Mouse (Mus musculus) lung, embryonic 14.5 days (tissue): ENCODE results near the gene Pef1. TPM values are rescaled to one million over a fixed set of nuclear protein-coding genes. Genes with fewer than 3 reads are reported as not detected.

Experiments used
- ATAC-seq: fragments of 200-750 bp; cut with Nextera tagmentation; 2 replicates; pipeline ENCODE4 v1.8.0; 2017; ENCODE audit warnings: mild to moderate bottlenecking, moderate TSS enrichment, moderate library complexity; ENCODE audit not compliant: insufficient read depth
- DNase-seq: peaks from one replicate; pipeline ENCODE4 v3.0.0-alpha.2; 2015
- H3K27ac ChIP-seq: fragments of 300-500 bp; sonication (generic); 2 replicates; pipeline ENCODE4 v1.5.1; 2014; ENCODE audit warnings: low read depth, mild to moderate bottlenecking, moderate library complexity
- H3K27me3 ChIP-seq: fragments of 300-500 bp; sonication (generic); 2 replicates; pipeline ENCODE4 v1.6.1; 2014; ENCODE audit warnings: low read length, control low read depth; ENCODE audit not compliant: insufficient read depth
- H3K36me3 ChIP-seq: fragments of 300-500 bp; sonication (generic); 2 replicates; pipeline ENCODE4 v1.6.1; 2014; ENCODE audit warnings: control low read depth; ENCODE audit not compliant: insufficient read depth
- H3K4me1 ChIP-seq: fragments of 300-500 bp; sonication (generic); 2 replicates; pipeline ENCODE4 v1.6.1; 2014; ENCODE audit warnings: antibody characterized with exemption, control low read depth; ENCODE audit not compliant: insufficient read depth
- H3K4me2 ChIP-seq: fragments of 300-500 bp; sonication (generic); 2 replicates; pipeline ENCODE4 v1.6.1; 2014; ENCODE audit warnings: mild to moderate bottlenecking
- H3K4me3 ChIP-seq: fragments of 300-500 bp; sonication (generic); 2 replicates; pipeline ENCODE4 v1.5.1; 2014; ENCODE audit warnings: low read depth, low read length
- H3K9ac ChIP-seq: fragments of 300-500 bp; sonication (generic); 2 replicates; pipeline ENCODE4 v1.6.1; 2014
- H3K9me3 ChIP-seq: fragments of 300-500 bp; sonication (generic); 2 replicates; pipeline ENCODE4 v1.6.1; 2016; ENCODE audit warnings: low read depth, low read length, control low read depth
- CTCF ChIP-seq: IDR thresholded peaks from 2 replicates; pipeline ENCODE4 v1.5.1; 2016; ENCODE audit warnings: antibody characterized with exemption, low read depth
- WGBS: fragments of 180-500 bp; shearing (Covaris S2); extraction: QIAGEN DNeasy Blood & Tissue Kit; methylation state at CpG from one replicate; pipeline ENCODE4 v1.1.7; 2014; 5-methylcytosine and 5-hydroxymethylcytosine counted together
- polyA plus RNA-seq: library from polyadenylated mRNA; unstranded; fragments of >200 nt; fragmentation: Nextera tagmentation; extraction: Ambion mirVana; gene quantifications from 2 replicates; pipeline ENCODE4 v1.2.1, GENCODE M21; 2014

The Pef1 gene
- polyA plus RNA-seq, 1 experiment from 2014 or later, result 69.4 TPM

DNA sequence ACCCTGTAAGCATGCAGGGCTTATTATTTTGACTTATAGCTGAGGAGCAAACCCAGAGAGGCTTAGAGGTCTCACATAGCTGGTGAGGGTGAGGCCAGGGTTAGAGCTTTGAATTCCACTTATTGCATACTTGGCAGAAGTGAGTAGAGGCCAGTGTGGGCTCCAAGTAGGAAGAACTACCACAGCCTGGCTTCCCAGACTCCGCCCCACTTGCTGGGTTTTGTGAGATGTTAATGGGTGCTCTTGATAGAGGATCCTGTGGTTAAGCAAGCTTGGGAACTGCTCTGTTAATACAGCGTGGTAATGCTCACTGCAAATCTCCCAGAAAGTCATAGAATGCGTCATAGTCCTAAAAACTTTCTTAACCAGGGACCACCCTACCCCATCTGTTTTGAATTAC is 6.6 kb downstream of the Pef1 start:
- 0 out of 2 replicates have a peak overlapping the region, but pooled peaks have one; percentile 87 for H3K4me2 ChIP-seq
- no peaks in the 10 kb centered on the region for H3K9me3 ChIP-seq
- H3K4me1 ChIP-seq, result peaks cover 5% of the 10 kb centered on the region; the same call in 1 of the 2 replicates
- no peak overlapping the region for H3K9ac ChIP-seq
- DNase-seq (no peak), ATAC-seq (no peak)
- H3K27me3 ChIP-seq, result no peaks in the 10 kb centered on the region
- TF ChIP-seq CTCF, result no peak
- peaks cover 7% of the 10 kb centered on the region; the same call in 1 of the 2 replicates for H3K36me3 ChIP-seq
- WGBS, result 79% methylated on average over 3 of the region's 3 CpGs
- no peak overlapping the region for H3K4me3 ChIP-seq
- H3K27ac ChIP-seq, result no peak overlapping the region

DNA sequence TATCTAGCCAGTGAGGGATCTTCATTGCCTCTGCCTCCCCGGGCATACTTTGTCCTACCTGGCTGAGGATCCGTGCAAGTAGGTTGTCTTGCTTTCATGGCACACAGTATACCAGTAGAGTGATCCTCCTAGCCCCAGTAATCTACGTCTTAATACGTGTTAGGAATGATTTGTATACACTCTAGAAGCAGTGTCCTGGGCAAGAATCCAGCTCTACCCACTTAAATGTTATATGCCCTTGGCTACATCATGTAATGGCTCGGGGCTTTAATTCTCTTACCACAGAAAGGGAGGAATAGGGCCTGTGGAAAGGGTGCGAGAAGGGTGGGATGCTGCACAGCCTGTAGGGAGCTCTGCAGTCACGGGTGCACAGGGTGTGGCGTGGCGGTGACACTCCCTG is 7.3 kb downstream of the Pef1 start:
- Histone ChIP-seq H3K9me3 (no peaks in the 10 kb centered on the region), H3K4me1 (peaks cover 5% of the 10 kb centered on the region; the same call in 1 of the 2 replicates), H3K4me2 (no peak overlapping the region), H3K27ac (no peak overlapping the region), H3K9ac (no peak overlapping the region), H3K27me3 (no peaks in the 10 kb centered on the region), H3K36me3 (peaks cover 7% of the 10 kb centered on the region; the same call in 1 of the 2 replicates), H3K4me3 (no peak overlapping the region)
- ATAC-seq (no peak), DNase-seq (no peak)
- WGBS, result 86% methylated on average over 9 of the region's 9 CpGs
- no peak for TF ChIP-seq CTCF

DNA sequence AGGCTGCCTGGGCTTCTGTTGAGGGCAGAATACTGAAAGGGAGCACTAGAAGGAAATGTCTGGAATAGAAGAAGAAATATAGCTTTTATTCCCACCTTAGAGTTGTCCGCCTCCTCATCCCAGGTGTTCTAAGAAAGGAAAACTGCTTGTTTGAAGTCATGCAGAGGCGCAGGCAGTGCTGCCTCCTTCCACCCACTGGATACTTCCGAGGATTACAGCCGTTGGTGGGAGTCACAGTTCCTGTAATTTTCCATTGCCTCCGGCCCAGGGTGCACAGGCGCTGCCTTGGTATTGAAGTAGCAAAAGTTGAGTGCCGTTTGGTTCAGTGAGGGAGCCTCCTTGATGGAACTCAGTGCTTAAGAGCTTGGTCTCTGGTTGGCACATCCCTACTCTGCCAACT is 7.7 kb downstream of the Pef1 start:
- no peak overlapping the region for H3K9ac ChIP-seq
- WGBS, result 83% methylated on average over 7 of the region's 7 CpGs
- no peaks in the 10 kb centered on the region for H3K9me3 ChIP-seq
- H3K4me3 ChIP-seq, result no peak overlapping the region
- no peak overlapping the region for H3K27ac ChIP-seq
- no peak for DNase-seq
- H3K36me3 ChIP-seq, result peaks cover 10% of the 10 kb centered on the region; the same call in 1 of the 2 replicates
- ATAC-seq, result no peak
- no peak for TF ChIP-seq CTCF
- peaks cover 5% of the 10 kb centered on the region; the same call in 1 of the 2 replicates for H3K4me1 ChIP-seq
- no peak overlapping the region for H3K4me2 ChIP-seq
- no peaks in the 10 kb centered on the region for H3K27me3 ChIP-seq

DNA sequence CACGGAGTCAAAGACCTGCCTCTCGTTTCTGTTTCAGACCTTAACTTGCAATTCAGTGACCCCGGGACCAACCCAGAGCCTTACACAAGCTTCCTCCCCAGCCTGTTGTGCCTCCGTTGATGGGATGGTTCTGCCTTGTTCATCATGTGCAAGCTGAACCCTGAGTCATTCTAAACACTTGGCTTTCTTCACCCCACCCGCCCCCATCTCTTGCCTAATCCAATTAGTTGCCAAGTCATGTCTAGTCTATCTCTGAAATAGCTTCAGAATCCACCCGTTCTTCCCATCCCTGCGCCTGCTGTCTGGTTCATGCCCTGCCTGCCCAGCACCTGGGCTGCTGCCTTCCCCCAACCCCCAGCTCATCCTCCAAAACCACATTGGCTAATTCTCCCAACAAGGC is 9.9 kb downstream of the Pef1 start:
- 58% methylated on average over 7 of the region's 7 CpGs for WGBS
- Histone ChIP-seq H3K9me3 (no peaks in the 10 kb centered on the region), H3K27me3 (no peaks in the 10 kb centered on the region), H3K36me3 (peaks cover 11% of the 10 kb centered on the region; the same call in 1 of the 2 replicates), H3K9ac (no peak overlapping the region), H3K27ac (no peak overlapping the region), H3K4me3 (no peak overlapping the region), H3K4me2 (no peak overlapping the region), H3K4me1 (peaks cover 5% of the 10 kb centered on the region; the same call in 1 of the 2 replicates)
- DNase-seq, result no peak
- no peak for ATAC-seq
- TF ChIP-seq CTCF, result no peak

DNA sequence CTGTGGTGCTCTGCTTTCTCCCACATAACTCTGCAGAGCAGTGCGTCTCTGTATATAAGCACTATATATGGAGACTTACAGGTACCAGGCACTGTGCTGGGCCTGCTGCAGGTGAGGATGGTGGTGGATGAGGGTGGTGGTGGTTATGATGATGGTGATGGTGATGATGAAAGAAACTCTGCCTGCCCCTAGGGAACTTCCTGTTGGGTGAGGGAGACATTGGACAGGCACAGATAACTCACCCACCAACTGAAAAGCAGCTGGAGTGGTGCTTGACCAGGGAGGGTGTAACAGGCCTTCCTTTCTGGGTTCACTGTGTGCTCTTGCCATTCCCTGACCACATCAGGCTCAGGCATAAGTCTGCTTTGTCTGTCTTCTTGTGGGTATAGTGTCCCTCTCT is 10.4 kb downstream of the Pef1 start:
- peaks cover 11% of the 10 kb centered on the region; the same call in 1 of the 2 replicates for H3K36me3 ChIP-seq
- H3K27ac ChIP-seq, result no peak overlapping the region
- no peak for DNase-seq
- no peaks in the 10 kb centered on the region for H3K27me3 ChIP-seq
- peaks cover 5% of the 10 kb centered on the region; the same call in 1 of the 2 replicates for H3K4me1 ChIP-seq
- TF ChIP-seq CTCF, result no peak
- H3K9me3 ChIP-seq, result no peaks in the 10 kb centered on the region
- ATAC-seq, result no peak
- WGBS, result 96% methylated on average over 1 of the region's 1 CpGs
- no peak overlapping the region for H3K4me2 ChIP-seq
- no peak overlapping the region for H3K4me3 ChIP-seq
- no peak overlapping the region for H3K9ac ChIP-seq

DNA sequence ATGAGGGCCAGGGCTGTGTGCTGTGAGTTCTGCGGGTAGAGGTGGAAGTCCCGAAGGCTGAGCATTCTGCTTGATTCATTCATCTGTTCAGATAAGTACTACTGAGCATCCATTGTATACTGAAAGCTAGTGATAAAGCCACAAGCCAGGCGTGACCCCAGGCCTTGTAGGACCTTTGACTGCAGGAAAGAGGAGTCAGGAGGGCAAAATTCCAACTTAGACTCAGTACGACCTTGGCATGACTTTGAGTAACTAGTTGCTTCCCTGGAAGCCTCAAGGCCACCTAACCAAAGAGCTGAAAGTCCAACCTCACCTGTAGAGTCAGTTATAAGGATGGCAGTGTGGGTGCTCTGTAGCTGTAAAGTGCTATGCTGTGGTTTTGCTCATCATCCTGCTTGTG is 18.4 kb downstream of the Pef1 start:
- no peak overlapping the region for H3K27ac ChIP-seq
- no peak overlapping the region for H3K9ac ChIP-seq
- no peak overlapping the region for H3K4me2 ChIP-seq
- H3K27me3 ChIP-seq, result no peaks in the 10 kb centered on the region
- no peak for DNase-seq
- H3K4me3 ChIP-seq, result no peak overlapping the region
- TF ChIP-seq CTCF, result no peak
- no peaks in the 10 kb centered on the region for H3K9me3 ChIP-seq
- ATAC-seq, result no peak
- H3K36me3 ChIP-seq, result peaks cover 44% of the 10 kb centered on the region
- H3K4me1 ChIP-seq, result no peaks in the 10 kb centered on the region
- 74% methylated on average over 4 of the region's 4 CpGs for WGBS

DNA sequence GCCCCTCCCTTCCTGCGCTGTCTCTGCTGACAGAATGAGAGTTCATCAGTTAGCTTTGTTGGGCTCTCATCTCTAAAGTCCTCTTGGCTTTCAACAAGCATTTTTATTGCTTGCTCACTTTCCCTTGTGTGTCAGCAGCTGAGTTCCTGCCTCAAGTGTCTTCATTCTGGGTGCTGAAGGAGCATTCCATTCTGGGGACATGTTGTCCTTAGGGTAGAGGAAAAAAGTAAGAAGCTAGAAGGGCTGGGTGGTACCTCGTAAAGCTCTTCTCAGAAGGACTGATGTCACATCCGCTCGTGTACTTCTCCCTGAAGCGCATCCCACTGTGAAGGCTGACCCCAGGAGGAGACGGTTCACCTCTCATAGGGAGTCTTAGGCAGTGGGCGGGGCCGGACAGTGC is 19.2 kb downstream of the Pef1 start:
- Histone ChIP-seq H3K9me3 (no peaks in the 10 kb centered on the region), H3K4me3 (no peak overlapping the region), H3K27ac (no peak overlapping the region), H3K9ac (no peak overlapping the region), H3K27me3 (no peaks in the 10 kb centered on the region), H3K4me2 (no peak overlapping the region), H3K4me1 (no peaks in the 10 kb centered on the region), H3K36me3 (peaks cover 52% of the 10 kb centered on the region)
- no peak for ATAC-seq
- no peak for DNase-seq
- WGBS, result 75% methylated on average over 8 of the region's 8 CpGs
- no peak for TF ChIP-seq CTCF

DNA sequence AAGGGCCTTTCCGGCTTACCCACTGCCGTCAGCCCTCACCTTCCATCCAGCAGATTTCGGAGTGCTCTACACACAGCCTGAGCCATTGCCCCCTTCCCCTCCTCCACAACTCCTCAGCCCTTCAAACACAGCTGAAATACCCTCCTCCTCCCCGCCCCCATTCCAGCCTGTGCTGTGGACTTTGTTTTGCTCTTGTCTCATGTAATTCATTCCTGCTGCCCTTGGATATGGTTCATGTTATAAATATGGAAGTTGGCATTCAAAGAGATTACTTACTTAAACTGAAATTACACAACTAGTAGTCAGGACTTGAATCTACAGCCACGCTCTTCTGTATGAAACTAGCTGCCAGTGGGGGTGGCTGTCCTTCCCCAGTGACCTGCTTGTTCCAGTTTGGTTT is 20.7 kb downstream of the Pef1 start:
- H3K4me1 ChIP-seq, result no peaks in the 10 kb centered on the region
- no peaks in the 10 kb centered on the region for H3K27me3 ChIP-seq
- no peak overlapping the region; the same call in 1 of the 2 replicates for H3K27ac ChIP-seq
- H3K9ac ChIP-seq, result no peak overlapping the region
- peaks cover 64% of the 10 kb centered on the region for H3K36me3 ChIP-seq
- 79% methylated on average over 5 of the region's 5 CpGs for WGBS
- no peak overlapping the region for H3K4me3 ChIP-seq
- DNase-seq (no peak), ATAC-seq (no peak)
- H3K4me2 ChIP-seq, result no peak overlapping the region
- no peak for TF ChIP-seq CTCF
- no peaks in the 10 kb centered on the region for H3K9me3 ChIP-seq
